Mouse (Mus musculus) lung, embryonic 16.5 days (tissue): ENCODE data around the gene Prcc. TPM values are rescaled to one million over a fixed set of nuclear protein-coding genes. Genes with fewer than 3 reads are reported as not detected.
"Not testable (repeated sequence)": the region's sequence is repeated elsewhere in the genome, so short reads cannot be mapped to it uniquely, and the experiment has no call there.

ENCODE experiments used
- ATAC-seq: fragments of 200-750 bp; cut with Nextera tagmentation; 2 replicates; pipeline ENCODE4 v1.8.0; 2017; ENCODE audit warnings: low read depth, mild to moderate bottlenecking, moderate library complexity
- H3K27ac ChIP-seq: fragments of 300-500 bp; sonication (generic); 2 replicates; pipeline ENCODE4 v1.5.1; 2014; ENCODE audit warnings: mild to moderate bottlenecking, control low read depth, low read length
- H3K27me3 ChIP-seq: fragments of 300-500 bp; sonication (generic); 2 replicates; pipeline ENCODE4 v1.6.1; 2014; ENCODE audit warnings: low read depth, low read length, mixed read lengths; ENCODE audit not compliant: control insufficient read depth, insufficient read depth
- H3K36me3 ChIP-seq: fragments of 300-500 bp; sonication (generic); 2 replicates; pipeline ENCODE4 v1.6.1; 2014; ENCODE audit warnings: low read length; ENCODE audit not compliant: control insufficient read depth, insufficient read depth
- H3K4me1 ChIP-seq: fragments of 300-500 bp; sonication (generic); replicated peaks from 2 replicates; pipeline ENCODE4 v1.6.1; 2014; ENCODE audit warnings: low read length, mixed read lengths; ENCODE audit not compliant: control insufficient read depth, insufficient read depth
- H3K4me2 ChIP-seq: fragments of 300-500 bp; sonication (generic); 2 replicates; pipeline ENCODE4 v1.6.1; 2014; ENCODE audit warnings: low read depth, low read length, control low read depth
- H3K4me3 ChIP-seq: fragments of 300-500 bp; sonication (generic); 2 replicates; pipeline ENCODE4 v1.5.1; 2014; ENCODE audit warnings: mild to moderate bottlenecking, low read length, control low read depth
- H3K9ac ChIP-seq: fragments of 300-500 bp; sonication (generic); 2 replicates; pipeline ENCODE4 v1.6.1; 2014; ENCODE audit warnings: low read length, control low read depth
- H3K9me3 ChIP-seq: fragments of 300-500 bp; sonication (generic); 2 replicates; pipeline ENCODE4 v1.6.1; 2016; ENCODE audit warnings: low read length; ENCODE audit not compliant: control insufficient read depth
- WGBS: fragments of 180-500 bp; shearing (Covaris S2); extraction: QIAGEN DNeasy Blood & Tissue Kit; methylation state at CpG from one replicate; pipeline ENCODE4 v1.1.7; 2014; 5-methylcytosine and 5-hydroxymethylcytosine counted together
- polyA plus RNA-seq: library from polyadenylated mRNA; unstranded; fragments of >200 nt; fragmentation: Nextera tagmentation; extraction: Ambion mirVana; gene quantifications from 2 replicates; pipeline ENCODE4 v1.2.1, GENCODE M21; 2015

Gene Prcc
- polyA plus RNA-seq, 1 experiment from 2014 or later: 11.7 TPM

GRCm38 (mm10) chr3:87907906-87908305 is 22.5 kb upstream of the Prcc start:
- no peaks in the 10 kb centered on the region for H3K9me3 ChIP-seq
- peak overlapping the region; percentile 98 for H3K4me3 ChIP-seq
- peak overlapping the region; percentile 99 for H3K9ac ChIP-seq
- H3K27ac ChIP-seq: peak overlapping the region; percentile 98
- no peaks in the 10 kb centered on the region for H3K36me3 ChIP-seq
- peak overlapping the region; percentile 86 for H3K4me2 ChIP-seq
- H3K27me3 ChIP-seq: no peaks in the 10 kb centered on the region
- peaks cover 35% of the 10 kb centered on the region for H3K4me1 ChIP-seq
- ATAC-seq: no peak
- WGBS: 0% methylated on average over 1 of the region's 1 CpGs

GRCm38 (mm10) chr3:87906981-87907857 is 21.8 kb upstream of the Prcc start:
- Histone ChIP-seq H3K9ac (peak overlapping the region; percentile 99), H3K9me3 (no peaks in the 10 kb centered on the region), H3K4me1 (peaks cover 35% of the 10 kb centered on the region), H3K4me2 (peak overlapping the region; percentile 86), H3K4me3 (peak overlapping the region; percentile 98), H3K27me3 (no peaks in the 10 kb centered on the region), H3K27ac (peak overlapping the region; percentile 98), H3K36me3 (no peaks in the 10 kb centered on the region)
- peak; percentile 13; the same call in 1 of the 2 replicates for ATAC-seq
- under 1% methylated on average over 26 of the region's 27 CpGs for WGBS

- peak overlapping the region; percentile 86 for H3K4me2 ChIP-seq
- peak overlapping the region; percentile 98 for H3K27ac ChIP-seq
- no peaks in the 10 kb centered on the region for H3K27me3 ChIP-seq
- H3K9me3 ChIP-seq: no peaks in the 10 kb centered on the region
- H3K9ac ChIP-seq: peak overlapping the region; percentile 99
- H3K4me3 ChIP-seq: peak overlapping the region; percentile 98
- ATAC-seq: peak; percentile 6; the same call in 1 of the 2 replicates
- no peaks in the 10 kb centered on the region for H3K36me3 ChIP-seq
- H3K4me1 ChIP-seq: peaks cover 35% of the 10 kb centered on the region
- WGBS: under 1% methylated on average over 40 of the region's 47 CpGs
Measured at GRCm38 (mm10) chr3:87906601-87906980, 21.2 kb upstream of the Prcc start.

DNA sequence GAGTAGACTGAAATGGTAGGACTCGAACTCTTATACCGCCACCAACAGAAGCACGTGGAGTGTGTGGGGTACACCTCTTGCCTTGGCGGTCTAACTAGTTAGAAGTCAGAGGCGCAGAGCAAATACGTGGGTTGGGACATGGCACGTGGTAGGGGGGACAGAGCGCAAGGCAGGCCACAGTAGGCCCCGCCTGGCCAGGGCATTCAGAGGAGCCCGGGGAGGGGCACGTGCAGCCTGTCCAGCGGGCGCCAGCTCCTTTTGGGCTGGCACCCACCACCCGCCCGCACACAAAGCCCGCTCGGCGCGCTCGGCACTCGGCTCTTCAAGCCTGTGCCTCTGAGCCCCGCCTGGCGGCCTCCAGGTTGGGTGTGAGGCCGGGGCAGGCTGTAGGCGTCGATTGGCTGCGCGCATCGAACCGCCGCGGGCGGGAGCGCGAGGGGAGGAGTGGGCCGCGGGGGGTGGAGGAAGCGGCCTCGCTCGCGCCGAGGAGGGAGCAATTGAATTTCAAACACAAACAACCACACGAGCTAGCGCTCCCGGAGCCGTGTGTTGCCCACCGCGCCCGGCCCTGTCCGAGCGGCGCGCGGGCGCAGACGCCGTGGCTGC is 20.6 kb upstream of the Prcc start, which contains the start of gene Hdgf:
Gene Hdgf (plus strand): TSS at position 442 of the 606 bp plus-strand sequence.
- Histone ChIP-seq H3K4me2 (peak within 1 kb of the TSS; percentile 86), H3K9me3 (no peaks in the 10 kb centered on the region), H3K27ac (peak within 1 kb of the TSS; percentile 98), H3K27me3 (no peaks in the 10 kb centered on the region), H3K4me1 (peaks cover 31% of the 10 kb centered on the region), H3K9ac (peak within 1 kb of the TSS; percentile 99), H3K36me3 (no peaks in the 10 kb centered on the region), H3K4me3 (peak within 1 kb of the TSS; percentile 98)
- WGBS: under 1% methylated on average over 55 of the region's 57 CpGs
- ATAC-seq: peak; percentile 95

DNA sequence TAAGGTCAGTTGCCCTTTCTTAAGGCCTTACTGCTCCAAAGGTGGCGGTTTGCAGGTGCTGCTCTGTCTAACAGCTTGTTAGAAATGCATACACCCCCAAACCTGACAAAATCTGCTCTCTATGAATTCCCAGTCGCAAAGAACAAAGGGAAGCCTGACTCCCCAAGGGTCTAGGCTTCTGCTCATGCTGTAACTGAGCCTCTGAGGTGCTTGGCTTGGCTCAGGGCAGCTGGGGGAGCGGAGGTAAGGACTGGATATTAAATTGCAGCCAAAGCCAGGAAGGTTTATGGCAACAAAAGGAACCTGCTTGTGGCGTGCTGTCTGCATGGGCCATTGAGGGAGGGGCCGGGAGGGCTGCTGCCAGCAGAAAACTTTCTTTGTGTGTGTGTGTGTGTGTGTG is 18.4 kb upstream of the Prcc start:
- Histone ChIP-seq H3K27me3 (no peaks in the 10 kb centered on the region), H3K4me1 (peaks cover 10% of the 10 kb centered on the region), H3K36me3 (no peaks in the 10 kb centered on the region), H3K4me3 (no peak overlapping the region), H3K4me2 (no peak overlapping the region), H3K27ac (no peak overlapping the region), H3K9me3 (no peaks in the 10 kb centered on the region), H3K9ac (no peak overlapping the region)
- no peak for ATAC-seq
- 54% methylated on average over 5 of the region's 5 CpGs for WGBS

DNA sequence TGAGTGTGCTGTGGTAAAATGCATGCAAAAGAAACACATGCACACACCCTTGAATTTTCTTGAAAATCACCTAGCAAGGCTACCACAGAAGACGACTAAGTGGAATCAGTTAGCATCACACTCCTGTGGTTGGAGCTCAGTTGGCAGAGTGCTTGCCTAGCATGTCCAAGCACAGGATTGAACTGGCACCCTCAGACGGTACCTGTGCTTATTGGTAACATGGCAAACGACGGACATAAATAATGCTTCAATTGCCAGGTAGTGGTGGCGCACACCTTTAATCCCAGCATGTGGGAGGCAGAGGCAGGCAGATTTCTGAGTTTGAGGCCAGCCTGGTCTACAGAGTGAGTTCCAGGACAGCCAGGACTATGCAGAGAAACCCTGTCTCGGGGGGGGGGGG is 16.6 kb upstream of the Prcc start:
- H3K36me3 ChIP-seq, H3K4me1 ChIP-seq, H3K9ac ChIP-seq, H3K4me3 ChIP-seq, ATAC-seq, H3K27ac ChIP-seq, H3K27me3 ChIP-seq, H3K4me2 ChIP-seq, H3K9me3 ChIP-seq: not testable (repeated sequence)
- whole genome bisulfite sequencing: 79% methylated on average over 5 of the region's 6 CpGs

GRCm38 (mm10) chr3:87901036-87901624 is 15.7 kb upstream of the Prcc start:
- Histone ChIP-seq H3K36me3 (no peaks in the 10 kb centered on the region), H3K9me3 (no peaks in the 10 kb centered on the region), H3K27me3 (no peaks in the 10 kb centered on the region), H3K4me2 (no peak overlapping the region), H3K9ac (no peak overlapping the region), H3K27ac (no peak overlapping the region), H3K4me3 (no peak overlapping the region), H3K4me1 (no peaks in the 10 kb centered on the region)
- WGBS: 0% methylated on average over 1 of the region's 1 CpGs
- no peak for ATAC-seq

DNA sequence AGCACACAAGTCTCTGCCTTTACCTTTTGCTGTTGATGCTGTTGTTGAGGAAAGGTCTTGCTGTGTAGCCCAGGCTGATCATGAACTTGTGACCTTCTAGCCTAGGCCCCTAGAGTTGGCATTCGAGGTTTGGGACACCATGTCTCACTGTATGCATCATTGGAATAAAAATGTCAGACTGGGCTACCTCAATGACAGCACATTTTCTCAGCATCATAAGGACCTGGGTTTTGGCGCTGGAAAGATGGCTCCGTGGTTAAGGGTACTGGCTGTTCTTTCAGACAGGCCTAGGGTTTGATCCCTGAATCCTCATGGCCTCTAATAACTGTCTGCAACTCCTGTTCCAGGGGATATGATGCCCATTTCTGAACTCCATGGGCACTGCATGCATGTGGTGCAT is 14.4 kb upstream of the Prcc start:
- no peak overlapping the region for H3K27ac ChIP-seq
- 63% methylated on average over 3 of the region's 3 CpGs for WGBS
- H3K4me1 ChIP-seq: no peaks in the 10 kb centered on the region
- no peak overlapping the region for H3K4me2 ChIP-seq
- no peak for ATAC-seq
- H3K4me3 ChIP-seq: no peak overlapping the region
- H3K9me3 ChIP-seq: no peaks in the 10 kb centered on the region
- H3K9ac ChIP-seq: no peak overlapping the region
- H3K27me3 ChIP-seq: no peaks in the 10 kb centered on the region
- no peaks in the 10 kb centered on the region for H3K36me3 ChIP-seq

- no peak overlapping the region for H3K4me2 ChIP-seq
- no peaks in the 10 kb centered on the region for H3K4me1 ChIP-seq
- H3K9me3 ChIP-seq: no peaks in the 10 kb centered on the region
- no peak overlapping the region for H3K4me3 ChIP-seq
- H3K27ac ChIP-seq: no peak overlapping the region
- 63% methylated on average over 3 of the region's 3 CpGs for WGBS
- no peak for ATAC-seq
- no peaks in the 10 kb centered on the region for H3K27me3 ChIP-seq
- no peaks in the 10 kb centered on the region for H3K36me3 ChIP-seq
- H3K9ac ChIP-seq: no peak overlapping the region
Measured at GRCm38 (mm10) chr3:87899266-87899665, 13.9 kb upstream of the Prcc start.
